Mouse (Mus musculus) forebrain, embryonic 14.5 days (tissue): ENCODE data around the gene Cfap61. TPM values are rescaled to one million over a fixed set of nuclear protein-coding genes. Genes with fewer than 3 reads are reported as not detected.
A peak's percentile ranks its signal among the peaks of the same experiment; 100 is the strongest.

ENCODE experiments used
- ATAC-seq: fragments of 200-750 bp; cut with Nextera tagmentation; 2 replicates; pipeline ENCODE4 v1.8.0; 2017; ENCODE audit warnings: mild to moderate bottlenecking, moderate library complexity
- DNase-seq: peaks from one replicate; pipeline ENCODE4 v3.0.0-alpha.2; 2015; ENCODE audit warnings: low spot score
- H3K27ac ChIP-seq: fragments of 300-500 bp; sonication (generic); 2 replicates; pipeline ENCODE4 v1.5.1; 2014; ENCODE audit warnings: low read depth, mild to moderate bottlenecking, control low read depth, low read length, moderate library complexity
- H3K27me3 ChIP-seq: fragments of 300-500 bp; sonication (generic); replicated peaks from 2 replicates; pipeline ENCODE4 v1.6.1; 2014; ENCODE audit warnings: low read length, control low read depth, mixed read lengths; ENCODE audit not compliant: control insufficient read depth, insufficient read depth
- H3K36me3 ChIP-seq: fragments of 300-500 bp; sonication (generic); 2 replicates; pipeline ENCODE4 v1.6.1; 2014; ENCODE audit warnings: low read length, control low read depth; ENCODE audit not compliant: control insufficient read depth, insufficient read depth
- H3K4me1 ChIP-seq: fragments of 300-500 bp; sonication (generic); 2 replicates; pipeline ENCODE4 v1.6.1; 2014; ENCODE audit warnings: antibody characterized with exemption, low read length, control low read depth; ENCODE audit not compliant: control insufficient read depth, insufficient read depth
- H3K4me2 ChIP-seq: fragments of 300-500 bp; sonication (generic); 2 replicates; pipeline ENCODE4 v1.6.1; 2014; ENCODE audit warnings: mild to moderate bottlenecking, control low read depth, low read length
- H3K4me3 ChIP-seq: fragments of 300-500 bp; sonication (generic); 2 replicates; pipeline ENCODE4 v1.5.1; 2014; ENCODE audit warnings: low read depth, low read length, control low read depth
- H3K9ac ChIP-seq: fragments of 300-500 bp; sonication (generic); 2 replicates; pipeline ENCODE4 v1.6.1; 2014; ENCODE audit warnings: mild to moderate bottlenecking, low read length, control low read depth, moderate library complexity
- H3K9me3 ChIP-seq: fragments of 300-500 bp; sonication (generic); replicated peaks from 2 replicates; pipeline ENCODE4 v1.6.1; 2016; ENCODE audit warnings: low read length, control low read depth, mixed read lengths; ENCODE audit not compliant: control insufficient read depth
- WGBS: fragments of 180-500 bp; shearing (Covaris S2); extraction: QIAGEN DNeasy Blood & Tissue Kit; methylation state at CpG from one replicate; pipeline ENCODE4 v1.1.7; 2014; 5-methylcytosine and 5-hydroxymethylcytosine counted together
- polyA plus RNA-seq: library from polyadenylated mRNA; unstranded; fragments of >200 nt; fragmentation: Nextera tagmentation; extraction: Ambion mirVana; gene quantifications from 2 replicates; pipeline ENCODE4 v1.2.1, GENCODE M21; 2014

Cfap61 gene
- polyA plus RNA-seq, 1 experiment from 2014 or later, result 2.5 TPM

- peaks cover 7% of the 10 kb centered on the region; the same call in 1 of the 2 replicates for H3K4me1 ChIP-seq
These were observed 170.8 kb downstream of the Cfap61 start for GRCm38 (mm10) chr2:146105341-146105740.

GRCm38 (mm10) chr2:146107980-146108379 is 173.4 kb downstream of the Cfap61 start:
- ATAC-seq, result no peak
- 92% methylated on average over 4 of the region's 4 CpGs for WGBS

More at GRCm38 (mm10) chr2:146105341-146105740, 170.8 kb downstream of the Cfap61 start:
- Histone ChIP-seq H3K36me3 (no peaks in the 10 kb centered on the region), H3K4me2 (no peak overlapping the region), H3K9ac (no peak overlapping the region), H3K4me3 (no peak overlapping the region), H3K27me3 (no peaks in the 10 kb centered on the region), H3K9me3 (no peaks in the 10 kb centered on the region), H3K27ac (no peak overlapping the region)
- 73% methylated on average over 6 of the region's 6 CpGs for WGBS
- no peak for DNase-seq
- ATAC-seq, result no peak

GRCm38 (mm10) chr2:146109921-146110320 is 175.3 kb downstream of the Cfap61 start:
- 0 out of 2 replicates have a peak, but pooled peaks have one; percentile 37 for ATAC-seq
- WGBS, result 19% methylated on average over 9 of the region's 9 CpGs

More at GRCm38 (mm10) chr2:146107980-146108379, 173.4 kb downstream of the Cfap61 start:
- no peaks in the 10 kb centered on the region for H3K36me3 ChIP-seq
- no peak overlapping the region for H3K4me3 ChIP-seq
- no peak overlapping the region for H3K4me2 ChIP-seq
- H3K27ac ChIP-seq, result no peak overlapping the region
- DNase-seq, result no peak
- H3K9ac ChIP-seq, result no peak overlapping the region
- no peaks in the 10 kb centered on the region for H3K9me3 ChIP-seq
- H3K27me3 ChIP-seq, result no peaks in the 10 kb centered on the region
- peaks cover 12% of the 10 kb centered on the region; the same call in 1 of the 2 replicates for H3K4me1 ChIP-seq

GRCm38 (mm10) chr2:146116282-146116681 is 181.7 kb downstream of the Cfap61 start:
- Histone ChIP-seq H3K4me1 (peaks cover 9% of the 10 kb centered on the region; the same call in 1 of the 2 replicates), H3K4me3 (no peak overlapping the region), H3K27me3 (no peaks in the 10 kb centered on the region), H3K9me3 (no peaks in the 10 kb centered on the region), H3K27ac (no peak overlapping the region), H3K9ac (no peak overlapping the region), H3K4me2 (no peak overlapping the region), H3K36me3 (no peaks in the 10 kb centered on the region)
- ATAC-seq (no peak), DNase-seq (no peak)
- WGBS, result 89% methylated on average over 6 of the region's 6 CpGs

More at GRCm38 (mm10) chr2:146109921-146110320, 175.3 kb downstream of the Cfap61 start:
- no peak overlapping the region for H3K9ac ChIP-seq
- DNase-seq, result peak; percentile 62
- peaks cover 12% of the 10 kb centered on the region; the same call in 1 of the 2 replicates for H3K4me1 ChIP-seq
- no peak overlapping the region for H3K4me3 ChIP-seq
- H3K9me3 ChIP-seq, result no peaks in the 10 kb centered on the region
- H3K27ac ChIP-seq, result no peak overlapping the region
- H3K27me3 ChIP-seq, result no peaks in the 10 kb centered on the region
- no peaks in the 10 kb centered on the region for H3K36me3 ChIP-seq
- H3K4me2 ChIP-seq, result no peak overlapping the region

GRCm38 (mm10) chr2:146116726-146117125 is 182.1 kb downstream of the Cfap61 start:
- no peak for DNase-seq
- H3K4me3 ChIP-seq, result no peak overlapping the region
- H3K36me3 ChIP-seq, result no peaks in the 10 kb centered on the region
- H3K4me2 ChIP-seq, result no peak overlapping the region
- peaks cover 6% of the 10 kb centered on the region; the same call in 1 of the 2 replicates for H3K4me1 ChIP-seq
- H3K9ac ChIP-seq, result no peak overlapping the region
- no peak overlapping the region for H3K27ac ChIP-seq
- no peak for ATAC-seq
- WGBS, result 98% methylated on average over 5 of the region's 5 CpGs
- no peaks in the 10 kb centered on the region for H3K9me3 ChIP-seq
- no peaks in the 10 kb centered on the region for H3K27me3 ChIP-seq

- no peaks in the 10 kb centered on the region for H3K36me3 ChIP-seq
- ATAC-seq, result peak; percentile 52
- H3K4me3 ChIP-seq, result no peak overlapping the region
- no peak overlapping the region for H3K9ac ChIP-seq
- H3K27me3 ChIP-seq, result no peaks in the 10 kb centered on the region
- peaks cover 6% of the 10 kb centered on the region; the same call in 1 of the 2 replicates for H3K4me1 ChIP-seq
- no peak overlapping the region for H3K27ac ChIP-seq
- no peaks in the 10 kb centered on the region for H3K9me3 ChIP-seq
- no peak overlapping the region for H3K4me2 ChIP-seq
- WGBS, result 23% methylated on average over 17 of the region's 17 CpGs
- DNase-seq, result no peak
These were observed 182.8 kb downstream of the Cfap61 start for GRCm38 (mm10) chr2:146117191-146117914.

- WGBS, result 47% methylated on average over 3 of the region's 3 CpGs
These were observed 183.4 kb downstream of the Cfap61 start for GRCm38 (mm10) chr2:146117915-146118403.

GRCm38 (mm10) chr2:146121551-146121950 is 187.0 kb downstream of the Cfap61 start:
- H3K9ac ChIP-seq, result no peak overlapping the region
- H3K36me3 ChIP-seq, result no peaks in the 10 kb centered on the region
- no peak overlapping the region for H3K4me3 ChIP-seq
- DNase-seq, result no peak
- no peaks in the 10 kb centered on the region for H3K27me3 ChIP-seq
- WGBS, result 95% methylated on average over 7 of the region's 7 CpGs
- peaks cover 6% of the 10 kb centered on the region; the same call in 1 of the 2 replicates for H3K4me1 ChIP-seq
- no peaks in the 10 kb centered on the region for H3K9me3 ChIP-seq
- no peak overlapping the region for H3K27ac ChIP-seq
- no peak overlapping the region for H3K4me2 ChIP-seq
- no peak for ATAC-seq

More at GRCm38 (mm10) chr2:146117915-146118403, 183.4 kb downstream of the Cfap61 start:
- no peaks in the 10 kb centered on the region for H3K9me3 ChIP-seq
- H3K4me2 ChIP-seq, result no peak overlapping the region
- H3K4me1 ChIP-seq, result peaks cover 6% of the 10 kb centered on the region; the same call in 1 of the 2 replicates
- H3K27me3 ChIP-seq, result no peaks in the 10 kb centered on the region
- H3K9ac ChIP-seq, result no peak overlapping the region
- no peak for DNase-seq
- H3K4me3 ChIP-seq, result no peak overlapping the region
- no peaks in the 10 kb centered on the region for H3K36me3 ChIP-seq
- peak; percentile 44; the same call in 1 of the 2 replicates for ATAC-seq
- H3K27ac ChIP-seq, result no peak overlapping the region

- Histone ChIP-seq H3K36me3 (no peaks in the 10 kb centered on the region), H3K27ac (no peak overlapping the region), H3K4me3 (no peak overlapping the region), H3K9me3 (no peaks in the 10 kb centered on the region), H3K9ac (no peak overlapping the region), H3K4me1 (peaks cover 4% of the 10 kb centered on the region), H3K27me3 (no peaks in the 10 kb centered on the region), H3K4me2 (no peak overlapping the region)
- no peak for DNase-seq
- WGBS, result 96% methylated on average over 2 of the region's 2 CpGs
- no peak for ATAC-seq
These were observed 190.5 kb downstream of the Cfap61 start for GRCm38 (mm10) chr2:146125129-146125528.
